Mouse (Mus musculus) midbrain, embryonic 15.5 days (tissue): Measurements from ENCODE around the gene Cd151. TPM values are rescaled to one million over a fixed set of nuclear protein-coding genes. Genes with fewer than 3 reads are reported as not detected.

ENCODE experiments used
- ATAC-seq: fragments of 200-750 bp; cut with Nextera tagmentation; replicated peaks from 2 replicates; pipeline ENCODE4 v1.8.0; 2017; ENCODE audit warnings: moderate TSS enrichment
- H3K27ac ChIP-seq: fragments of 300-500 bp; sonication (generic); 2 replicates; pipeline ENCODE4 v1.5.1; 2015; ENCODE audit warnings: mild to moderate bottlenecking, inconsistent platforms
- H3K27me3 ChIP-seq: fragments of 300-500 bp; sonication (generic); replicated peaks from 2 replicates; pipeline ENCODE4 v1.6.1; 2015; ENCODE audit warnings: inconsistent platforms
- H3K36me3 ChIP-seq: fragments of 300-500 bp; sonication (generic); replicated peaks from 2 replicates; pipeline ENCODE4 v1.6.1; 2015; ENCODE audit warnings: inconsistent platforms
- H3K4me1 ChIP-seq: fragments of 300-500 bp; sonication (generic); 2 replicates; pipeline ENCODE4 v1.6.1; 2015; ENCODE audit warnings: inconsistent platforms
- H3K4me2 ChIP-seq: fragments of 300-500 bp; sonication (generic); 2 replicates; pipeline ENCODE4 v1.6.1; 2015; ENCODE audit warnings: inconsistent platforms, mild to moderate bottlenecking, moderate library complexity
- H3K4me3 ChIP-seq: fragments of 300-500 bp; sonication (generic); 2 replicates; pipeline ENCODE4 v1.5.1; 2015; ENCODE audit warnings: mild to moderate bottlenecking, inconsistent platforms
- H3K9ac ChIP-seq: fragments of 300-500 bp; sonication (generic); 2 replicates; pipeline ENCODE4 v1.6.1; 2015; ENCODE audit warnings: mild to moderate bottlenecking, inconsistent platforms
- H3K9me3 ChIP-seq: fragments of 300-500 bp; sonication (generic); 2 replicates; pipeline ENCODE4 v1.6.1; 2016; ENCODE audit warnings: inconsistent platforms
- WGBS: fragments of 180-500 bp; shearing (Covaris S2); methylation state at CpG from one replicate; pipeline ENCODE4 v1.1.7; 2015; ENCODE audit warnings: mixed read lengths; 5-methylcytosine and 5-hydroxymethylcytosine counted together
- polyA plus RNA-seq: library from polyadenylated mRNA; unstranded; fragments of >200 nt; fragmentation: Nextera tagmentation; extraction: Ambion mirVana; gene quantifications from 2 replicates; pipeline ENCODE4 v1.2.1, GENCODE M21; 2015

Gene Cd151
- polyA plus RNA-seq, 1 experiment from 2014 or later: 18.8 TPM

GRCm38 (mm10) chr7:141481498-141482401 is 14.6 kb downstream of the Cd151 start:
- under 1% methylated on average over 74 of the region's 81 CpGs for WGBS
- Histone ChIP-seq H3K4me3 (peak overlapping the region; percentile 70), H3K27me3 (peaks cover 11% of the 10 kb centered on the region), H3K4me2 (peak overlapping the region; percentile 89), H3K27ac (peak overlapping the region; percentile 74), H3K4me1 (peaks cover 41% of the 10 kb centered on the region), H3K9me3 (no peaks in the 10 kb centered on the region), H3K36me3 (no peaks in the 10 kb centered on the region), H3K9ac (peak overlapping the region; percentile 68)
- ATAC-seq: peak; percentile 62

- H3K4me1 ChIP-seq: peaks cover 41% of the 10 kb centered on the region
- H3K9me3 ChIP-seq: no peaks in the 10 kb centered on the region
- peak; percentile 23 for ATAC-seq
- 7% methylated on average over 11 of the region's 11 CpGs for WGBS
- peak overlapping the region; percentile 89 for H3K4me2 ChIP-seq
- peak overlapping the region; percentile 74 for H3K27ac ChIP-seq
- peaks cover 4% of the 10 kb centered on the region; the same call in 1 of the 2 replicates for H3K27me3 ChIP-seq
- peak overlapping the region; percentile 70 for H3K4me3 ChIP-seq
- peak overlapping the region; percentile 68 for H3K9ac ChIP-seq
- no peaks in the 10 kb centered on the region for H3K36me3 ChIP-seq
Observed at GRCm38 (mm10) chr7:141482531-141483024, 15.4 kb downstream of the Cd151 start.

GRCm38 (mm10) chr7:141483114-141483653 is 16.0 kb downstream of the Cd151 start:
- 79% methylated on average over 6 of the region's 6 CpGs for WGBS
- H3K4me3 ChIP-seq: peak overlapping the region; percentile 70
- H3K36me3 ChIP-seq: no peaks in the 10 kb centered on the region
- H3K9me3 ChIP-seq: no peaks in the 10 kb centered on the region
- H3K4me1 ChIP-seq: peaks cover 41% of the 10 kb centered on the region
- H3K4me2 ChIP-seq: peak overlapping the region; percentile 89
- ATAC-seq: no peak
- H3K27ac ChIP-seq: no peak overlapping the region
- H3K27me3 ChIP-seq: no peaks in the 10 kb centered on the region; the same call in 1 of the 2 replicates
- no peak overlapping the region for H3K9ac ChIP-seq

- Histone ChIP-seq H3K9me3 (no peaks in the 10 kb centered on the region), H3K36me3 (no peaks in the 10 kb centered on the region), H3K27me3 (no peaks in the 10 kb centered on the region; the same call in 1 of the 2 replicates), H3K9ac (no peak overlapping the region), H3K4me3 (no peak overlapping the region), H3K27ac (no peak overlapping the region), H3K4me2 (no peak overlapping the region), H3K4me1 (peaks cover 41% of the 10 kb centered on the region)
- no peak for ATAC-seq
- 74% methylated on average over 5 of the region's 5 CpGs for WGBS
Observed at GRCm38 (mm10) chr7:141484186-141485120, 17.3 kb downstream of the Cd151 start.

- ATAC-seq: no peak
- H3K27ac ChIP-seq: no peak overlapping the region
- WGBS: 62% methylated on average over 2 of the region's 2 CpGs
- H3K9ac ChIP-seq: no peak overlapping the region
- H3K4me3 ChIP-seq: no peak overlapping the region
- H3K36me3 ChIP-seq: no peaks in the 10 kb centered on the region
- no peak overlapping the region for H3K4me2 ChIP-seq
- H3K9me3 ChIP-seq: no peaks in the 10 kb centered on the region
- H3K4me1 ChIP-seq: peaks cover 41% of the 10 kb centered on the region
- H3K27me3 ChIP-seq: no peaks in the 10 kb centered on the region; the same call in 1 of the 2 replicates
Observed at GRCm38 (mm10) chr7:141485186-141485585, 18.0 kb downstream of the Cd151 start.

GRCm38 (mm10) chr7:141485606-141486005 is 18.4 kb downstream of the Cd151 start:
- no peaks in the 10 kb centered on the region; the same call in 1 of the 2 replicates for H3K27me3 ChIP-seq
- no peak overlapping the region for H3K4me3 ChIP-seq
- H3K9ac ChIP-seq: no peak overlapping the region
- no peaks in the 10 kb centered on the region for H3K36me3 ChIP-seq
- no peak for ATAC-seq
- peaks cover 39% of the 10 kb centered on the region for H3K4me1 ChIP-seq
- no peaks in the 10 kb centered on the region for H3K9me3 ChIP-seq
- no peak overlapping the region for H3K4me2 ChIP-seq
- 84% methylated on average over 2 of the region's 2 CpGs for WGBS
- H3K27ac ChIP-seq: no peak overlapping the region

- H3K36me3 ChIP-seq: no peaks in the 10 kb centered on the region
- H3K9ac ChIP-seq: no peak overlapping the region
- no peaks in the 10 kb centered on the region for H3K9me3 ChIP-seq
- H3K4me1 ChIP-seq: peaks cover 33% of the 10 kb centered on the region
- no peak overlapping the region for H3K4me2 ChIP-seq
- no peaks in the 10 kb centered on the region; the same call in 1 of the 2 replicates for H3K27me3 ChIP-seq
- no peak overlapping the region for H3K27ac ChIP-seq
- WGBS: 86% methylated on average over 1 of the region's 1 CpGs
- no peak overlapping the region for H3K4me3 ChIP-seq
- ATAC-seq: no peak
Observed at GRCm38 (mm10) chr7:141486239-141486638, 19.0 kb downstream of the Cd151 start.

GRCm38 (mm10) chr7:141487141-141487540 is 19.9 kb downstream of the Cd151 start:
- Histone ChIP-seq H3K36me3 (no peaks in the 10 kb centered on the region), H3K27me3 (no peaks in the 10 kb centered on the region; the same call in 1 of the 2 replicates), H3K9ac (no peak overlapping the region), H3K4me3 (no peak overlapping the region), H3K9me3 (no peaks in the 10 kb centered on the region), H3K4me1 (peaks cover 27% of the 10 kb centered on the region), H3K27ac (no peak overlapping the region), H3K4me2 (no peak overlapping the region)
- ATAC-seq: no peak
- WGBS: 81% methylated on average over 7 of the region's 7 CpGs

- H3K4me3 ChIP-seq: no peak overlapping the region
- peaks cover 5% of the 10 kb centered on the region for H3K36me3 ChIP-seq
- no peak overlapping the region for H3K9ac ChIP-seq
- no peak overlapping the region for H3K4me2 ChIP-seq
- H3K4me1 ChIP-seq: no peaks in the 10 kb centered on the region
- H3K27me3 ChIP-seq: no peaks in the 10 kb centered on the region
- ATAC-seq: no peak
- H3K9me3 ChIP-seq: no peaks in the 10 kb centered on the region
- H3K27ac ChIP-seq: no peak overlapping the region
- 85% methylated on average over 2 of the region's 2 CpGs for WGBS
Observed at GRCm38 (mm10) chr7:141491151-141491550, 24.0 kb downstream of the Cd151 start.

GRCm38 (mm10) chr7:141492738-141493137 is 25.5 kb downstream of the Cd151 start:
- no peak overlapping the region for H3K4me3 ChIP-seq
- no peak for ATAC-seq
- no peak overlapping the region for H3K9ac ChIP-seq
- 92% methylated on average over 5 of the region's 5 CpGs for WGBS
- H3K4me2 ChIP-seq: no peak overlapping the region
- H3K27ac ChIP-seq: no peak overlapping the region
- H3K27me3 ChIP-seq: no peaks in the 10 kb centered on the region
- peaks cover 5% of the 10 kb centered on the region for H3K36me3 ChIP-seq
- no peaks in the 10 kb centered on the region for H3K9me3 ChIP-seq
- H3K4me1 ChIP-seq: no peaks in the 10 kb centered on the region

GRCm38 (mm10) chr7:141493729-141494128 is 26.5 kb downstream of the Cd151 start:
- no peak overlapping the region for H3K27ac ChIP-seq
- no peaks in the 10 kb centered on the region for H3K9me3 ChIP-seq
- WGBS: 84% methylated on average over 1 of the region's 1 CpGs
- H3K27me3 ChIP-seq: no peaks in the 10 kb centered on the region
- no peaks in the 10 kb centered on the region for H3K4me1 ChIP-seq
- no peak overlapping the region for H3K4me3 ChIP-seq
- H3K36me3 ChIP-seq: peaks cover 7% of the 10 kb centered on the region
- H3K9ac ChIP-seq: no peak overlapping the region
- ATAC-seq: no peak
- no peak overlapping the region for H3K4me2 ChIP-seq

- WGBS: 81% methylated on average over 2 of the region's 2 CpGs
- Histone ChIP-seq H3K36me3 (peaks cover 9% of the 10 kb centered on the region), H3K4me1 (no peaks in the 10 kb centered on the region), H3K4me2 (no peak overlapping the region), H3K27ac (no peak overlapping the region), H3K9me3 (no peaks in the 10 kb centered on the region), H3K27me3 (no peaks in the 10 kb centered on the region), H3K9ac (no peak overlapping the region), H3K4me3 (no peak overlapping the region)
- ATAC-seq: no peak
Observed at GRCm38 (mm10) chr7:141495379-141495778, 28.2 kb downstream of the Cd151 start.
